Mouse (Mus musculus) CD4-positive naive resting alpha-beta T cell, adult 57 days (primary cell): ENCODE measurements around the gene Lat. TPM values are rescaled to one million over a fixed set of nuclear protein-coding genes. Genes with fewer than 3 reads are reported as not detected.

Experiments used
- total RNA-seq: library from RNA; stranded (reverse); gene quantifications from one replicate; pipeline ENCODE4 v1.2.4, GENCODE M21; 2023

Gene Lat
- 698 TPM for total RNA-seq

DNA sequence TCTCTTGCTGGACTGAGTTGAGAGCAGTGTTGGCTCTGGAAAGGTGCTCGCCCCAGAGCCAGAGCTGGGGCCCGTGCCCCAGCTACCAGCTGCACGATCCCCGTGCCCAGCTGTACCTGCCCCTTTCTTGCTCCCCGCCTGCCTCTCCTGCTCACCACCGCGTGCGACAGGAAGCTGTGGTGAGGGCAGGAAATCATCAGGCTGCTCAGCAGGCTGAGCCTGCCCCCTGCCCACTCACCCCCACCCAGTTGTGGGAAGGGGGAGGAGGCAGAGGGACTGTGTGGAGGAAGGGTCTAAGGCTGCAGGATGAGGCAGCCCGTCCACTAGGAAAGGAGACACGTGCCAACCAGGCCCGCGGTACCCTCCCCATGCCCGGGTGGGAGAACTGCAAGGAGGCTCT lies at the start of gene Lat:
Lat (minus strand) TSS at position 178 of the 400 bp plus-strand sequence.

GRCm38 (mm10) chr7:126414725-126415124 lies 45.4 kb upstream of the Lat start, which contains the start of gene Cd19:
TSS of gene Cd19 (minus strand) at chr7:126414889.

GRCm38 (mm10) chr7:126396298-126397119 lies 27.1 kb upstream of the Lat start, which contains the start of gene Nfatc2ip:
TSS of gene Nfatc2ip (minus strand) at chr7:126396737.

GRCm38 (mm10) chr7:126377278-126378158 lies 8.1 kb upstream of the Lat start, which contains the start of gene Spns1:
TSS of gene Spns1 (minus strand) at chr7:126377450.

Other genes with a start within 250 kb of the Lat start
- gene Xpo6, start 169.1 kb downstream of the Lat start, total RNA-seq = 211 TPM
- 50.2 TPM for gene Sbk1, start 97.0 kb downstream of the Lat start, total RNA-seq
- gene Spns1, start 7.9 kb upstream of the Lat start, total RNA-seq = 85.7 TPM
- 22.7 TPM for gene Nfatc2ip, start 27.2 kb upstream of the Lat start, total RNA-seq
- gene Cd19, start 45.3 kb upstream of the Lat start, total RNA-seq = 42.7 TPM
- 35.2 TPM for gene Rabep2, start 59.2 kb upstream of the Lat start, total RNA-seq
- gene Atp2a1, start 93.5 kb upstream of the Lat start, total RNA-seq = 0.86 TPM
- gene Sh2b1, start 105.9 kb upstream of the Lat start, total RNA-seq = 95.6 TPM
- 49.0 TPM for gene Tufm, start 117.8 kb upstream of the Lat start, total RNA-seq
- gene Atxn2l, start 133.9 kb upstream of the Lat start, total RNA-seq = 222 TPM
- gene Eif3c, start 196.8 kb upstream of the Lat start, total RNA-seq = 131 TPM
- gene Apobr, start 215.4 kb upstream of the Lat start, total RNA-seq = 6.9 TPM
- 108 TPM for gene Cln3, start 216.2 kb upstream of the Lat start, total RNA-seq
- not detected for gene Il27, start 225.4 kb upstream of the Lat start, total RNA-seq